Mouse (Mus musculus): Measurements from ENCODE around the gene Cat.

GRCm38 (mm10) chr2:103525596-103525995 lies 40.6 kb upstream of the Cat start:
- TF ChIP-seq CTCF (IDR thresholded peaks at IDR 0.05; ENCODE audit: low read depth) (no peak), EP300 (IDR thresholded peaks at IDR 0.05; ENCODE audit: low read depth) (no peak)
